Mouse (Mus musculus) stomach, embryonic 14.5 days (tissue): ENCODE data around the gene Bbs9. TPM values are rescaled to one million over a fixed set of nuclear protein-coding genes. Genes with fewer than 3 reads are reported as not detected.

ENCODE experiments used
- ATAC-seq: fragments of 200-750 bp; cut with Nextera tagmentation; 2 replicates; pipeline ENCODE4 v1.8.0; 2017; ENCODE audit warnings: low read depth, moderate TSS enrichment; ENCODE audit not compliant: insufficient number of reproducible peaks, insufficient read depth, low FRiP score
- H3K27ac ChIP-seq: fragments of 300-500 bp; sonication (generic); 2 replicates; pipeline ENCODE4 v1.5.1; 2014; ENCODE audit warnings: mild to moderate bottlenecking, low read length, moderate library complexity, mixed read lengths
- H3K27me3 ChIP-seq: fragments of 300-500 bp; sonication (generic); 2 replicates; pipeline ENCODE4 v1.6.1; 2014; ENCODE audit warnings: low read length, control low read depth, mixed read lengths; ENCODE audit not compliant: control insufficient read depth, insufficient read depth
- H3K36me3 ChIP-seq: fragments of 300-500 bp; sonication (generic); 2 replicates; pipeline ENCODE4 v1.6.1; 2014; ENCODE audit warnings: mild to moderate bottlenecking, control low read depth, low read length, moderate library complexity, mixed read lengths; ENCODE audit not compliant: control insufficient read depth, insufficient read depth
- H3K4me1 ChIP-seq: fragments of 300-500 bp; sonication (generic); 2 replicates; pipeline ENCODE4 v1.6.1; 2014; ENCODE audit warnings: low read length, control low read depth, mixed read lengths; ENCODE audit not compliant: control insufficient read depth, insufficient read depth
- H3K4me2 ChIP-seq: fragments of 300-500 bp; sonication (generic); replicated peaks from 2 replicates; pipeline ENCODE4 v1.6.1; 2014; ENCODE audit warnings: low read depth, low read length, control low read depth
- H3K4me3 ChIP-seq: fragments of 300-500 bp; sonication (generic); 2 replicates; pipeline ENCODE4 v1.5.1; 2014; ENCODE audit warnings: low read depth, low read length, control low read depth
- H3K9ac ChIP-seq: fragments of 300-500 bp; sonication (generic); replicated peaks from 2 replicates; pipeline ENCODE4 v1.6.1; 2014; ENCODE audit warnings: low read depth, mild to moderate bottlenecking, control low read depth, low read length, moderate library complexity, mixed read lengths
- H3K9me3 ChIP-seq: fragments of 300-500 bp; sonication (generic); 2 replicates; pipeline ENCODE4 v1.6.1; 2016; ENCODE audit warnings: low read depth, low read length, control low read depth; ENCODE audit not compliant: control insufficient read depth
- WGBS: fragments of 180-500 bp; shearing (Covaris S2); extraction: QIAGEN DNeasy Blood & Tissue Kit; methylation state at CpG from one replicate; pipeline ENCODE4 v1.1.7; 2014; 5-methylcytosine and 5-hydroxymethylcytosine counted together
- polyA plus RNA-seq: library from polyadenylated mRNA; unstranded; fragments of >200 nt; fragmentation: Nextera tagmentation; extraction: Ambion mirVana; gene quantifications from 2 replicates; pipeline ENCODE4 v1.2.1, GENCODE M21; 2014

Gene Bbs9
- polyA plus RNA-seq, 1 experiment from 2014 or later = 16.0 TPM

DNA sequence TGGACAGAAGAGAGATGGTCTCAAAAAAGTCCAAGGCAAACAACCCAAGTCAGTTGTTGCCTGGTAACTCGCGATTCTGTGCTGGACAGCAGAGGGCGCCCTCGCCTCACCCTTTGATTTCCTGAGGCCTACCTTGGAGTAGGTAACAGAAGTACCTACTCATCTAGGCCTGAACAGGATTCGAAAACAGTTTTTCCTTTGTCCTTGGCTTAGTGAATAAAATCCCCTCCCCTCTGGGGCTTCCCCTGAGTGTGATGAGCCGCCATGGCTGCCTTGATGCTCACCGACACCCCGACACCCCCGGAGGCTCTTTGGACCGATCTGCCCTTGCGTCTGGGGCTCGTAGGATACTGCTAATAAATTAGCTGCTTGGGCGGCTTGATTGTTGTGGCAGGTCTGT lies 82.0 kb downstream of the Bbs9 start:
- Histone ChIP-seq H3K27ac (no peak overlapping the region), H3K4me1 (no peaks in the 10 kb centered on the region), H3K4me3 (no peak overlapping the region), H3K9me3 (no peaks in the 10 kb centered on the region), H3K36me3 (no peaks in the 10 kb centered on the region), H3K27me3 (no peaks in the 10 kb centered on the region), H3K4me2 (no peak overlapping the region), H3K9ac (no peak overlapping the region)
- WGBS = 56% methylated on average over 13 of the region's 13 CpGs
- ATAC-seq = no peak

DNA sequence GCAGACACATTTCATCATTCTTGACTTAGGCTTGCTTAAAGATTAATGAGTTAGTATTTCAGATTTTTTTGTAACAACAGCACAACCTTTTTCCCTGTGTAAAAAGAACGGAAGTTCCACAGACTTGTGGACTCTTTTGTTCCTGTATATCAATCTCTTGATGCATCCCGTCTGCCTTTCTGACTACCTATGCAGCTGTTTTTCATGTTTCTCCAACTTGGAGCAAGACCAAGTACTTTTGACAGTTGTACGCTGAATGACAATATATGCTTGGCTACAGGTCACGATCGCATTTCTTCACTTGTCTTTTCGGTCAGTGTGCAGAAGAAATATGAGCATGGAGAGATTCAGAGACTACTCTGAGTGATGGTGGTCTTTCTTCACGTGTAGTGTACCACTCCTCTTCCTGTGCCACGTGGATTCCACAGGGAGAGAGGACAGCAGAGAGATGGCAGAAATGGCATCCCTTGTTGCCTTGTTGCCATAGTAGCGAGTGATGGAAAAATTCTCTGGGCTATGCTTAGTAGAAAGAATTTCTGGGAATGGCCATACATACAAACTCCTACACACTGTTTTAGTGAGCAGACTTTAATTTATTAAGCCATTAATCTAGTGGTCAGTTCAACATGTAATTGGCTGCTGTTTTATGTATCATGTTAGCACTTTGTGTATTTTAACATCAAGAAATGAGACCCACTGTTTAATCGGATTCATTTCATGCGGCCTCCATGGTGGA lies 88.3 kb downstream of the Bbs9 start:
- Histone ChIP-seq H3K27ac (no peak overlapping the region; the same call in 1 of the 2 replicates), H3K4me1 (no peaks in the 10 kb centered on the region), H3K9me3 (no peaks in the 10 kb centered on the region), H3K27me3 (no peaks in the 10 kb centered on the region), H3K9ac (no peak overlapping the region), H3K4me3 (no peak overlapping the region), H3K4me2 (no peak overlapping the region), H3K36me3 (no peaks in the 10 kb centered on the region)
- peak; percentile 65; the same call in 1 of the 2 replicates for ATAC-seq
- 60% methylated on average over 11 of the region's 11 CpGs for WGBS

- Histone ChIP-seq H3K4me2 (no peak overlapping the region), H3K36me3 (no peaks in the 10 kb centered on the region), H3K9me3 (no peaks in the 10 kb centered on the region), H3K27ac (no peak overlapping the region), H3K4me3 (no peak overlapping the region), H3K9ac (no peak overlapping the region), H3K4me1 (no peaks in the 10 kb centered on the region), H3K27me3 (no peaks in the 10 kb centered on the region)
- WGBS = 91% methylated on average over 5 of the region's 5 CpGs
- ATAC-seq = no peak
These were observed 92.2 kb downstream of the Bbs9 start for GRCm38 (mm10) chr9:22567726-22568125.

DNA sequence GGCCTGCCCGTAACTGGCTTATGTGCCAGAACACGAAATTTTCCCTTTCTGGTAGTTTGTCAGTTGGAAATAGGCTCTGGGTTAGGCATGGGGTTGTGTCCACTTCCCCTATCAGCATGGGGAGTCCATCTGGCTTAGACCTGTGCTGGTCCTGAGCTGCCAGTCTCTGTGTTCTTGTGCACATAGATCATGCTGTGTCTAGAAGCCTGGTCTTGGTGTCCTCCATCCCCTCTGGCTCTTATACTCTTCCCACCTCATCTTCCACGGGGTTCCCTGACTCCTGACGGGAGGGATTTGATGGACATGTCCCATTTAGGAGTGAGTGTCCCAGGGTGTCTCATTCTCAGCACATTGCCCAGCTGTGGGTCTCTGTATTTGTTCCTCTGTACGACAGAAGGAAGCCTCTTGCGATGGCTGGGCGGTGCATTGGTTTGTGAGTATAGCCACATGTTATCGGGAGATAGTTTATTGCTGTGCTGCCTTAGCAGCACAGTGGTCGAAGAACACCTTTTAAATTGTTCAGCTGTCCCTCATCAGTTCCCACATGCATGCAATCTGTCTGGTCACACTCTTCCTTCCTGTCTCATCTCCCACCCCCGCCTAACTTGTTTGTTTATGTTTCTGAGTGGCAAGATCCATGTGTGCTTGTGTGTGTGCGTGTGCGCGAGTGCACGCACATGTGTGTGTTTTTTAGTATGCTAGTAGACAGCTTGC lies 101.1 kb downstream of the Bbs9 start:
- no peak overlapping the region for H3K9ac ChIP-seq
- no peak overlapping the region for H3K4me3 ChIP-seq
- H3K27ac ChIP-seq = no peak overlapping the region
- no peaks in the 10 kb centered on the region for H3K9me3 ChIP-seq
- no peaks in the 10 kb centered on the region for H3K36me3 ChIP-seq
- no peaks in the 10 kb centered on the region for H3K4me1 ChIP-seq
- no peak overlapping the region for H3K4me2 ChIP-seq
- 78% methylated on average over 14 of the region's 14 CpGs for WGBS
- no peak for ATAC-seq
- no peaks in the 10 kb centered on the region for H3K27me3 ChIP-seq

DNA sequence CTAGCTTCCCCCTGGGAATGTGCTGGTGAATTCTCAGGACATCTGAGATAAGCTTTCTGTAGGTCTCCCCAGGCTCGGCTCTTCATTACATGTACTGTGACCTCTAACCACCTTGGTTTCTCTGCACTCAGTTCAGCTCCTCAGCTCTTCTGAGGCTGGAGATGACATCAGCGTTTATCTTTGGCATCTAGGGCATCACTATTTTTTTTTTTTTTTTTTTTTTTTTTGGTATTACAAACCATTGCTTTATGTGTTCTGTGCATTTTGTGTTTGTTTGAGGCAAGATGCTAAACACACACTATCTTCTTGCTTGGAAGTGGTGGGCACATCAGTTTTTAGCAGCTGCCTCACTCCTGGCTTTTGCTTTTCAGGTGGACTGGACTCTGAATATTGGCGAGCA lies 102.8 kb downstream of the Bbs9 start:
- no peak for ATAC-seq
- H3K27ac ChIP-seq = no peak overlapping the region
- no peaks in the 10 kb centered on the region for H3K27me3 ChIP-seq
- H3K4me1 ChIP-seq = no peaks in the 10 kb centered on the region
- no peak overlapping the region for H3K9ac ChIP-seq
- H3K9me3 ChIP-seq = no peaks in the 10 kb centered on the region
- H3K4me2 ChIP-seq = no peak overlapping the region
- WGBS = 77% methylated on average over 3 of the region's 3 CpGs
- no peaks in the 10 kb centered on the region for H3K36me3 ChIP-seq
- no peak overlapping the region for H3K4me3 ChIP-seq

- H3K4me2 ChIP-seq = no peak overlapping the region
- no peak for ATAC-seq
- no peak overlapping the region for H3K27ac ChIP-seq
- H3K9me3 ChIP-seq = no peaks in the 10 kb centered on the region
- no peaks in the 10 kb centered on the region for H3K27me3 ChIP-seq
- H3K4me1 ChIP-seq = no peaks in the 10 kb centered on the region
- no peak overlapping the region for H3K9ac ChIP-seq
- H3K36me3 ChIP-seq = no peaks in the 10 kb centered on the region
- H3K4me3 ChIP-seq = no peak overlapping the region
- 78% methylated on average over 3 of the region's 3 CpGs for WGBS
These were observed 108.7 kb downstream of the Bbs9 start for GRCm38 (mm10) chr9:22584221-22584620.

GRCm38 (mm10) chr9:22593032-22593431 lies 117.5 kb downstream of the Bbs9 start:
- Histone ChIP-seq H3K9me3 (no peaks in the 10 kb centered on the region), H3K4me1 (no peaks in the 10 kb centered on the region), H3K27me3 (no peaks in the 10 kb centered on the region), H3K4me3 (no peak overlapping the region), H3K36me3 (no peaks in the 10 kb centered on the region), H3K4me2 (no peak overlapping the region), H3K27ac (no peak overlapping the region), H3K9ac (no peak overlapping the region)
- WGBS = 91% methylated on average over 5 of the region's 5 CpGs
- ATAC-seq = no peak

- ATAC-seq = no peak
- H3K27me3 ChIP-seq = no peaks in the 10 kb centered on the region
- WGBS = 51% methylated on average over 2 of the region's 2 CpGs
- no peaks in the 10 kb centered on the region for H3K36me3 ChIP-seq
- H3K4me3 ChIP-seq = no peak overlapping the region
- H3K27ac ChIP-seq = no peak overlapping the region
- H3K9ac ChIP-seq = no peak overlapping the region
- H3K9me3 ChIP-seq = no peaks in the 10 kb centered on the region
- no peaks in the 10 kb centered on the region for H3K4me1 ChIP-seq
- no peak overlapping the region for H3K4me2 ChIP-seq
These were observed 121.1 kb downstream of the Bbs9 start for GRCm38 (mm10) chr9:22596650-22597049.
